Mouse (Mus musculus) midbrain, embryonic 13.5 days (tissue): ENCODE data around the gene Brms1. TPM values are rescaled to one million over a fixed set of nuclear protein-coding genes. Genes with fewer than 3 reads are reported as not detected.
A peak's percentile ranks its signal among the peaks of the same experiment; 100 is the strongest.
"Not testable (repeated sequence)": the region's sequence is repeated elsewhere in the genome, so short reads cannot be mapped to it uniquely, and the experiment has no call there.

Source experiments
- ATAC-seq: fragments of 200-750 bp; cut with Nextera tagmentation; 2 replicates; pipeline ENCODE4 v1.8.0; 2017; ENCODE audit warnings: mild to moderate bottlenecking, moderate TSS enrichment, moderate library complexity
- H3K27ac ChIP-seq: fragments of 300-500 bp; sonication (generic); 2 replicates; pipeline ENCODE4 v1.5.1; 2015; ENCODE audit warnings: inconsistent platforms, mild to moderate bottlenecking, moderate library complexity
- H3K27me3 ChIP-seq: fragments of 300-500 bp; sonication (generic); 2 replicates; pipeline ENCODE4 v1.6.1; 2015; ENCODE audit warnings: mild to moderate bottlenecking, inconsistent platforms
- H3K36me3 ChIP-seq: fragments of 300-500 bp; sonication (generic); 2 replicates; pipeline ENCODE4 v1.6.1; 2015; ENCODE audit warnings: mild to moderate bottlenecking, inconsistent platforms
- H3K4me1 ChIP-seq: fragments of 300-500 bp; sonication (generic); replicated peaks from 2 replicates; pipeline ENCODE4 v1.6.1; 2015; ENCODE audit warnings: inconsistent platforms
- H3K4me2 ChIP-seq: fragments of 300-500 bp; sonication (generic); replicated peaks from 2 replicates; pipeline ENCODE4 v1.6.1; 2015; ENCODE audit warnings: moderate library complexity, mild to moderate bottlenecking, inconsistent platforms
- H3K4me3 ChIP-seq: fragments of 300-500 bp; sonication (generic); replicated peaks from 2 replicates; pipeline ENCODE4 v1.5.1; 2015; ENCODE audit warnings: mild to moderate bottlenecking, inconsistent platforms
- H3K9ac ChIP-seq: fragments of 300-500 bp; sonication (generic); replicated peaks from 2 replicates; pipeline ENCODE4 v1.6.1; 2015; ENCODE audit warnings: mild to moderate bottlenecking, inconsistent platforms
- H3K9me3 ChIP-seq: fragments of 300-500 bp; sonication (generic); 2 replicates; pipeline ENCODE4 v1.6.1; 2016; ENCODE audit warnings: mild to moderate bottlenecking, inconsistent platforms
- WGBS: fragments of 180-500 bp; shearing (Covaris S2); methylation state at CpG from one replicate; pipeline ENCODE4 v1.1.7; 2015; 5-methylcytosine and 5-hydroxymethylcytosine counted together
- polyA plus RNA-seq: library from polyadenylated mRNA; unstranded; fragments of >200 nt; fragmentation: Nextera tagmentation; extraction: Ambion mirVana; gene quantifications from 2 replicates; pipeline ENCODE4 v1.2.1, GENCODE M21; 2015

Gene Brms1
- polyA plus RNA-seq, 1 experiment from 2014 or later, result 58.9 TPM

- H3K9ac ChIP-seq, result peak overlapping the region; percentile 68
- H3K4me3 ChIP-seq, result peak overlapping the region; percentile 50
- H3K9me3 ChIP-seq, result no peaks in the 10 kb centered on the region
- H3K36me3 ChIP-seq, result no peaks in the 10 kb centered on the region
- no peak for ATAC-seq
- H3K4me1 ChIP-seq, result peaks cover 30% of the 10 kb centered on the region
- 6% methylated on average over 15 of the region's 15 CpGs for WGBS
- H3K4me2 ChIP-seq, result peak overlapping the region; percentile 76
- H3K27ac ChIP-seq, result no peak overlapping the region
- peaks cover 68% of the 10 kb centered on the region for H3K27me3 ChIP-seq
Measured at GRCm38 (mm10) chr19:5084834-5085144, 43.6 kb downstream of the Brms1 start.

- Histone ChIP-seq H3K4me1 (peaks cover 30% of the 10 kb centered on the region), H3K4me2 (peak within 1 kb of the TSS; percentile 76), H3K9ac (peak within 1 kb of the TSS; percentile 68), H3K9me3 (no peaks in the 10 kb centered on the region), H3K27ac (no peak within 1 kb of the TSS), H3K36me3 (peaks cover 2% of the 10 kb centered on the region; the same call in 1 of the 2 replicates), H3K27me3 (peaks cover 63% of the 10 kb centered on the region), H3K4me3 (peak within 1 kb of the TSS; percentile 50)
- ATAC-seq, result no peak
- WGBS, result 2% methylated on average over 64 of the region's 69 CpGs
Measured at GRCm38 (mm10) chr19:5085145-5085863, 44.1 kb downstream of the Brms1 start, which contains the start of gene Tmem151a. Tmem151a (minus strand) TSS chr19:5085531.

DNA sequence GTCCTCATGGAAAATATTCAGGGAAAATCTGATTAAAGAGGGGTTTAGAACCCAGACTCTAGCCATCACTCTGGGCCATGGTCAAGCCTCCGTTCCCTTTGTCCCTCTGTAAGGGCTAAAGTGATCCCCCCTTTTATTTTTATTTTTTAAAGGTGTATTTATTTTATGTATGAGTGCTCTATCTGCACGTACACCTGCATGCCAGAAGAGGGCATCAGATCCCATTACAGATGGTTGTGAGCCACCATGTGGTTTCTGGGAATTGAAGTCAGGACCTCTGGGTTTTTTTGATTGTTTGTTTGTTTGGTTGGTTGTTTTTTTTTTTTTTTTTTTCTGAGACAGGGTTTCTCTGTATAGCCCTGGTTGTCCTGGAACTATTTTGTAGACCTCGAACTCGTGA lies 45.4 kb downstream of the Brms1 start:
- Histone ChIP-seq H3K4me1 (peaks cover 30% of the 10 kb centered on the region), H3K27me3 (peaks cover 50% of the 10 kb centered on the region), H3K36me3 (peaks cover 13% of the 10 kb centered on the region)
- not testable (repeated sequence) for H3K9ac ChIP-seq, H3K4me2 ChIP-seq, ATAC-seq, H3K27ac ChIP-seq, H3K9me3 ChIP-seq, H3K4me3 ChIP-seq
- 59% methylated on average over 4 of the region's 4 CpGs for WGBS

DNA sequence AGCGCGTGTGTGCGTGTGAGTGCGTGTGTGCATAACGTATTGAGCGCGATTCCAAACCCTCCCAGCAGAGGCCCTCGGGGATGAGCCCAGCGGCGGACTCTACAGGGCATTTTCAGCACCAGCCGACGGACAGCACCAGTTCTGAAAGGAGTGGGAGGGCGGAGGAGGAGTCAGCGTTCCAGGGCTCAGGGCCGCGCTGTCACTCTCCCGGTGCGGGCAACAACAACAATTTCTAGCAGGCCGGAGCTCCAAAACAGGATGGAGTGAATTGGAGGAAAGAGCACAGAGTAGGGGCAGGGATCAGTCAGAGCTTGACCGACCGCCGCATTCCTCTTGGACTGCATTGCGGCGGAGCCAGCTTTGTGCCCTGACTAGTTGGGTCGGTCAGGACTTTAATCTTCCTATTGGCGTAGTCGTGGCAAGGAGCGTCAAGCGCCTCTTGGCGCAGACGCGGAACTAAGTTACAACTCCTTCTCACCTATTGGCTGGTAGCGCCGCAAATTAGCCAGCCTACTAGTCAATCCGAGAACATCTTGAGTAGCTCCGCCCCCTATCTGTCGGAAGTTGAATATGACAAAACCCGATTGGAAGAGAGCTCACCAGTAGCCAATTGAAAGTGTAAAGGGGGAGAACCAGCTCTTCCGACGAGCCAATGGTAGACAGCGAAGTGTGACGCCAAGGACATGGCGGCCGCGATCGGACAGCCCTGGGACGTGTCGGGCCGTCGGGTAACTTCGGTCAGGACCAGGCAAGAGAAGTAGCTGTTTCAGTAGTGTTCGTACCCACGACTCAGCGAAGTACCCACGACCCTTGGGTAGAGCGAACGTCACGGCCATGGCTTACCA lies 47.0 kb downstream of the Brms1 start, which contains the start of gene Yif1a:
Yif1a (plus strand) TSS at position 655 of the 845 bp plus-strand sequence.
- WGBS, result under 1% methylated on average over 58 of the region's 58 CpGs
- peak; percentile 96 for ATAC-seq
- H3K4me1 ChIP-seq, result peaks cover 38% of the 10 kb centered on the region
- H3K27ac ChIP-seq, result peak within 1 kb of the TSS; percentile 89
- no peaks in the 10 kb centered on the region for H3K9me3 ChIP-seq
- H3K4me2 ChIP-seq, result peak within 1 kb of the TSS; percentile 87
- H3K9ac ChIP-seq, result peak within 1 kb of the TSS; percentile 82
- peaks cover 28% of the 10 kb centered on the region for H3K36me3 ChIP-seq
- peaks cover 35% of the 10 kb centered on the region for H3K27me3 ChIP-seq
- H3K4me3 ChIP-seq, result peak within 1 kb of the TSS; percentile 89

DNA sequence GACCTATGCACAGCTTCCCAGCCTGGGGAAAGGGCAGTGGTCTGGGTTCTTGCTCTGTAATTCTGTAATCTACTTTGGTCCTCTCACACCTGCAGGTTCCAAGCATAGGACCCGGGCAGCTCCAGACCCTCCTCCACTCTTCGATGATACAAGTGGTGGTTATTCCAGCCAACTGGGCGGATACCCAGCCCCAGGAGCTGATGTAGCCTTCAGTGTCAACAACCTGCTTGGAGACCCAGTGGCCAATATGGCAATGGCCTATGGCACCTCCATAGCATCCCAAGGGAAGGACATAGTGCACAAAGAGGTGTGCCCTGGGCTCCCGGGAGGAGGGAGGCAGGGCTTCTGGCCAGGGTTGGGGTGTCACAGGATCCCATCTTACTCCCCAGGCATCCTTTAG lies 48.2 kb downstream of the Brms1 start:
- WGBS, result 93% methylated on average over 4 of the region's 4 CpGs
- H3K27ac ChIP-seq, result no peak overlapping the region
- peak overlapping the region; percentile 82 for H3K9ac ChIP-seq
- H3K27me3 ChIP-seq, result peaks cover 22% of the 10 kb centered on the region
- H3K4me1 ChIP-seq, result peaks cover 50% of the 10 kb centered on the region
- H3K36me3 ChIP-seq, result peaks cover 37% of the 10 kb centered on the region
- peak overlapping the region; percentile 87 for H3K4me2 ChIP-seq
- no peaks in the 10 kb centered on the region for H3K9me3 ChIP-seq
- ATAC-seq, result no peak
- H3K4me3 ChIP-seq, result peak overlapping the region; percentile 89

GRCm38 (mm10) chr19:5092083-5092482 lies 50.9 kb downstream of the Brms1 start:
- H3K9ac ChIP-seq, result no peak overlapping the region
- H3K4me1 ChIP-seq, result peaks cover 66% of the 10 kb centered on the region
- H3K36me3 ChIP-seq, result peaks cover 37% of the 10 kb centered on the region
- ATAC-seq, result no peak
- no peak overlapping the region for H3K27ac ChIP-seq
- no peak overlapping the region for H3K4me2 ChIP-seq
- H3K9me3 ChIP-seq, result no peaks in the 10 kb centered on the region
- 93% methylated on average over 10 of the region's 10 CpGs for WGBS
- H3K27me3 ChIP-seq, result no peaks in the 10 kb centered on the region
- no peak overlapping the region for H3K4me3 ChIP-seq

GRCm38 (mm10) chr19:5093481-5094242 lies 52.5 kb downstream of the Brms1 start:
- WGBS, result 74% methylated on average over 12 of the region's 12 CpGs
- Histone ChIP-seq H3K36me3 (peaks cover 37% of the 10 kb centered on the region), H3K27ac (peak overlapping the region; percentile 97), H3K4me3 (peak overlapping the region; percentile 88), H3K4me1 (peaks cover 72% of the 10 kb centered on the region), H3K9ac (peak overlapping the region; percentile 42; the same call in 1 of the 2 replicates), H3K9me3 (no peaks in the 10 kb centered on the region), H3K4me2 (peak overlapping the region; percentile 89), H3K27me3 (no peaks in the 10 kb centered on the region)
- ATAC-seq, result no peak; the same call in 1 of the 2 replicates

DNA sequence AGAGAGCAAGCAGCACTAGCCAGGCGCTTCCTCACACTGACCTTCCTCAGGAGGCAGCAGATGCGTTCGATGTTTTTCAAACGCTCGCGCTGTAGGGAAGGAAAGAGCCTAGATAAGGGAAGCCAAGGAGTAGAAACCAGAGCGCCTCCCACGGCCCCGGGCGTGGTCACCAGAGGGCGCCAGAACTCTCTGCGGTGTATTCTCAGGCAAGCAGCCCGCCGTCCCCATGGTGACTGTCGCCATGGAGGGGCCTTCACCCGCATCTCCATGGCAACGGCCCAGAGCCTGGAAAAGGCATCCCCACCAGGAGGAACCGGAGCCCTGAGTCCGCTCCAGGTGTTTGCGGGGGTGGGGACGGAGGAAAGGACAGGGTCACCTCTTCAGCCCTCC lies 53.1 kb downstream of the Brms1 start:
- WGBS, result 0% methylated on average over 21 of the region's 21 CpGs
- Histone ChIP-seq H3K9ac (peak overlapping the region; percentile 99), H3K4me2 (peak overlapping the region; percentile 89), H3K36me3 (peaks cover 37% of the 10 kb centered on the region), H3K4me1 (peaks cover 72% of the 10 kb centered on the region), H3K9me3 (no peaks in the 10 kb centered on the region), H3K27ac (peak overlapping the region; percentile 97), H3K27me3 (no peaks in the 10 kb centered on the region), H3K4me3 (peak overlapping the region; percentile 88)
- ATAC-seq, result peak; percentile 75

GRCm38 (mm10) chr19:5094746-5095417 lies 53.7 kb downstream of the Brms1 start:
- Histone ChIP-seq H3K4me2 (peak overlapping the region; percentile 89), H3K36me3 (peaks cover 42% of the 10 kb centered on the region), H3K27ac (peak overlapping the region; percentile 97), H3K4me3 (peak overlapping the region; percentile 88), H3K9me3 (no peaks in the 10 kb centered on the region), H3K9ac (peak overlapping the region; percentile 99), H3K4me1 (peaks cover 74% of the 10 kb centered on the region), H3K27me3 (no peaks in the 10 kb centered on the region)
- peak; percentile 0; the same call in 1 of the 2 replicates for ATAC-seq
- 30% methylated on average over 11 of the region's 11 CpGs for WGBS

DNA sequence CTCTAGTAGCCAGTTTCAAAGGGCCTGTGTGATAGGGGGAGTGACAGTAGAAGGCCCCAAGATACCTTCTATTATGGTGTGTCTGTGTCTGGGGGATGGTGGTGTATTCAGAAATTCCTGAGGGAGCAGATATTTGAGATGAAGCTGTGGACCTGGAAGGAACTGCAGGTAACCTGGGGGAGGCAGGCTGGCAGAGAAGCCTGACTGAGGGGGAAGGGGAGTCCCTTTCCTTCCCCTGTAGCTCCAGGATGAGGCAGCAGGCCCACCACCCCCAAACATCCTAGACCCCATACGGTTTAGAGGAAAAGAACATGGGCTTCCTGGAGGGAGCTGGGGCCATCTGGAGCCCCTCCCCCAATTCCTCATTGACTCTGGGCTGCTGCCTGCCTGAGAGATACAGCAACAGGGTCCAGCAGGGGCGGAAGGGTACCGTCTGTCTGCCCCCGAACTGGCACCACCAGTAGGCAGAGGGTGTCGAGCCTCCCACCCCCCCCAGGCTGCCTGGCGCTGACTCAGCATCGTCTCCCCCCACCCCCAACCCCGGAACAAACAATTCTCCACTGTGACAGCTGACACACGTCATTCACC lies 54.8 kb downstream of the Brms1 start:
- Histone ChIP-seq H3K27me3 (no peaks in the 10 kb centered on the region), H3K9me3 (no peaks in the 10 kb centered on the region), H3K4me2 (peak overlapping the region; percentile 89), H3K9ac (peak overlapping the region; percentile 99), H3K36me3 (peaks cover 46% of the 10 kb centered on the region), H3K27ac (peak overlapping the region; percentile 97), H3K4me1 (peaks cover 78% of the 10 kb centered on the region), H3K4me3 (peak overlapping the region; percentile 88)
- 9% methylated on average over 8 of the region's 9 CpGs for WGBS
- ATAC-seq, result no peak
